Mouse (Mus musculus) liver, postnatal 0 days (tissue): ENCODE measurements around the gene Bcorl1. TPM values are rescaled to one million over a fixed set of nuclear protein-coding genes. Genes with fewer than 3 reads are reported as not detected.
A peak's percentile ranks its signal among the peaks of the same experiment; 100 is the strongest.

Source experiments
- ATAC-seq: fragments of 200-750 bp; cut with Nextera tagmentation; 2 replicates; pipeline ENCODE4 v1.8.0; 2017; ENCODE audit warnings: mild to moderate bottlenecking, moderate library complexity
- DNase-seq: peaks from one replicate; pipeline ENCODE4 v3.0.0-alpha.2; 2016
- H3K27ac ChIP-seq: fragments of 300-500 bp; sonication (generic); 2 replicates; pipeline ENCODE4 v1.5.1; 2014; ENCODE audit warnings: antibody characterized with exemption, moderate library complexity, mild to moderate bottlenecking, low read depth
- H3K27me3 ChIP-seq: fragments of 300-500 bp; sonication (generic); 2 replicates; pipeline ENCODE4 v1.6.1; 2014; ENCODE audit warnings: low read length, control low read depth, mixed read lengths; ENCODE audit not compliant: insufficient read depth
- H3K36me3 ChIP-seq: fragments of 300-500 bp; sonication (generic); replicated peaks from 2 replicates; pipeline ENCODE4 v1.6.1; 2014; ENCODE audit warnings: mild to moderate bottlenecking, control low read depth, low read length, moderate library complexity, mixed read lengths; ENCODE audit not compliant: insufficient read depth
- H3K4me1 ChIP-seq: fragments of 300-500 bp; sonication (generic); 2 replicates; pipeline ENCODE4 v1.6.1; 2014; ENCODE audit warnings: antibody characterized with exemption, mild to moderate bottlenecking, control low read depth; ENCODE audit not compliant: insufficient read depth
- H3K4me2 ChIP-seq: fragments of 300-500 bp; sonication (generic); 2 replicates; pipeline ENCODE4 v1.6.1; 2014; ENCODE audit warnings: low read depth, mild to moderate bottlenecking, low read length, moderate library complexity, mixed read lengths
- H3K4me3 ChIP-seq: fragments of 300-500 bp; sonication (generic); 2 replicates; pipeline ENCODE4 v1.5.1; 2014; ENCODE audit warnings: low read depth, low read length
- H3K9ac ChIP-seq: fragments of 300-500 bp; sonication (generic); replicated peaks from 2 replicates; pipeline ENCODE4 v1.6.1; 2014; ENCODE audit warnings: mild to moderate bottlenecking, moderate library complexity
- H3K9me3 ChIP-seq: fragments of 300-500 bp; sonication (generic); 2 replicates; pipeline ENCODE4 v1.6.1; 2016; ENCODE audit warnings: mild to moderate bottlenecking, control low read depth, low read length, mixed read lengths
- CTCF ChIP-seq: sonication (generic); IDR thresholded peaks from 2 replicates; pipeline ENCODE4 v1.5.1; 2016; ENCODE audit warnings: antibody characterized with exemption, low read depth
- EP300 ChIP-seq: IDR thresholded peaks from 2 replicates; pipeline ENCODE4 v1.6.1; 2016; ENCODE audit warnings: antibody characterized with exemption, low read depth, mild to moderate bottlenecking
- WGBS: fragments of 180-500 bp; shearing (Covaris S2); extraction: QIAGEN DNeasy Blood & Tissue Kit; methylation state at CpG from one replicate; pipeline ENCODE4 v1.1.7; 2014; ENCODE audit not compliant: insufficient replicate concordance; 5-methylcytosine and 5-hydroxymethylcytosine counted together
- polyA plus RNA-seq: library from polyadenylated mRNA; unstranded; fragments of >200 nt; fragmentation: Nextera tagmentation; extraction: Ambion mirVana; gene quantifications from 2 replicates; pipeline ENCODE4 v1.2.1, GENCODE M21; 2015

The Bcorl1 gene
- polyA plus RNA-seq, 1 experiment from 2014 or later, result 1.5 TPM

DNA sequence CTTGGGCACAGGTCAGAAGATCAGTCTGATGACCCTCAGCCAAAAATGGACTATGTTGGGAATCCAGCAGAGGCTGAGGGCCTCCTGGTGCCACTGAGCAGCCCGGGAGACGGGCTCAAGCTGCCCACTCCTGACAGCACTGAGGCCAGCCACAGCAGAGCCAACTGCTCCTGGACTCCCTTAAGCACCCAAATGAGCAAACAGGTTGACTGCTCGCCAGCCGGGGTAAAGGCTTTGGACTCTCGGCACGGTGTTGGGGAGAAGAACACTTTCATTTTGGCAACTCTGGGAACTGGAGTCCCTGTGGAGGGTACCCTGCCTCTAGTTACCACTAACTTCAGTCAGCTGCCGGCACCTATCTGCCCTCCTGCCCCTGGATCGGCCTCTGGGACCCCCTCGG lies 26.7 kb downstream of the Bcorl1 start:
- Histone ChIP-seq H3K4me1 (no peaks in the 10 kb centered on the region), H3K27ac (no peak overlapping the region), H3K9me3 (no peaks in the 10 kb centered on the region), H3K4me3 (no peak overlapping the region), H3K36me3 (peaks cover 8% of the 10 kb centered on the region; the same call in 1 of the 2 replicates), H3K4me2 (no peak overlapping the region), H3K9ac (no peak overlapping the region), H3K27me3 (no peaks in the 10 kb centered on the region; the same call in 1 of the 2 replicates)
- no peak for ATAC-seq
- no peak for TF ChIP-seq CTCF
- TF ChIP-seq EP300, result no peak
- no peak for DNase-seq
- WGBS, result 69% methylated on average over 9 of the region's 9 CpGs

DNA sequence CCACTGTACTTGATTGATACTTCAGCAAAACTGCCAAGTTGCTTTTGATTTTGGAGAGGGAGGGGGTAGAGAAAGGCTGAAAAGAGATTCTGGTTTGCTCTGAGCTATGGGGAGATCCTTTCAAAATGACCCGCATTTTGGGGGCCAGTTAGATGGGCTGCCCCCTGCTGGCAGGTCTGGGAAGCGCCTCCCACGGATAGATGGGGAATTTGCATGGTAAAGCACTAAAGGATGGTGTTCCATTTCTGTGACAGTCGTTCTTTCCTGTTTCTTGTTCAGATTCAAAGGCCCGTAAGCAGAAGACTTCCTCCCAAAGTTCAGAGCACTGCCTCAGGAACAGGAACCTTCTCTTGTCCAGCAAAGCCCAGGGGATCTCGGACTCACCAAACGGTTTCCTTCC lies 42.5 kb downstream of the Bcorl1 start:
- no peak overlapping the region for H3K27ac ChIP-seq
- no peak overlapping the region for H3K4me2 ChIP-seq
- H3K4me3 ChIP-seq, result no peak overlapping the region
- no peaks in the 10 kb centered on the region for H3K9me3 ChIP-seq
- H3K9ac ChIP-seq, result no peak overlapping the region
- WGBS, result 45% methylated on average over 7 of the region's 7 CpGs
- H3K36me3 ChIP-seq, result peaks cover 14% of the 10 kb centered on the region; the same call in 1 of the 2 replicates
- ATAC-seq, result no peak
- no peaks in the 10 kb centered on the region for H3K27me3 ChIP-seq
- no peaks in the 10 kb centered on the region for H3K4me1 ChIP-seq
- TF ChIP-seq EP300 (no peak), CTCF (peak; percentile 79)
- DNase-seq, result peak; percentile 67

DNA sequence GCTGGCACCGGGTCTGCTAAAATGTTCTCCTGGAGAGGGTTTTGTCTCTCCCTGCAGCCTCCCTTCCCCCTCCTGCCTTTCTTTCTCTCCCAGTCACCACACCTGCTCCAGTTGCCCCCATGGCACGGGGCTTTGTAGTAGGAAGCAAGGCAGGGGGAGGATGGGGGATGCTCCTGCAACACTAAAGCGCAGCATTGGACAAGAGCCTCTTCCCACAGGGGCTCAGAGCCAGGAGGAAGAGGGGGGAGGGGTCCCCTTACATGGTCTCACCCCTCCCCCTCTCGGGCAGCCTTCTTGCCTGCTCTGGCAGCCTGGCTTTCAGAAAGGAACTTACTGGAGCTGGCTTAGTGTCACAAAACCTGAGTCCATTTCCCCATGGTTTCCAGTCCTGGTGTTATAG lies 44.8 kb downstream of the Bcorl1 start:
- no peak for ATAC-seq
- no peaks in the 10 kb centered on the region for H3K4me1 ChIP-seq

DNA sequence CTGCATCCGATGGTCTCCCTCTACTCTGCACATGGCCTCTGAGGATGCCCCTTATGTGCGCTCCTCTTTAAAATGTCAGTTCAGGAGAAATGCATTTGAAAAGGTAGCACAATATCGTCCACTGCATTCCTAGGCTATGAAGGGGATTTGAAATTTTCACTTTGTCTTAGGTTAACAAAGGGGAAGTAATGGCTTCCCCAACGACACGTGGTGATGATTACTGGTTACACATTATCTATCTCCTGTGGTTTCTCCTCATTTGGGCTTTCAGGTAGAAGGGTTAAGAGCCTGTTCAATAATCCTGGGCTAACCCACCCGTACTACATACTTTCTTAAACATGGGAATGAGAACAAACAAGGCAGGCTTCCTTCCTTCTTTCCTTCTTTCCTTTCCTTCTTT lies 48.2 kb downstream of the Bcorl1 start:
- DNase-seq, result no peak

More for the DNA sequence above, 44.8 kb downstream of the Bcorl1 start:
- no peak overlapping the region for H3K27ac ChIP-seq
- no peak overlapping the region for H3K4me2 ChIP-seq
- no peaks in the 10 kb centered on the region for H3K27me3 ChIP-seq
- no peak overlapping the region for H3K4me3 ChIP-seq
- H3K9ac ChIP-seq, result no peak overlapping the region
- WGBS, result 83% methylated on average over 4 of the region's 4 CpGs
- peaks cover 24% of the 10 kb centered on the region for H3K36me3 ChIP-seq
- no peaks in the 10 kb centered on the region for H3K9me3 ChIP-seq
- TF ChIP-seq CTCF (no peak), EP300 (no peak)
- no peak for DNase-seq

DNA sequence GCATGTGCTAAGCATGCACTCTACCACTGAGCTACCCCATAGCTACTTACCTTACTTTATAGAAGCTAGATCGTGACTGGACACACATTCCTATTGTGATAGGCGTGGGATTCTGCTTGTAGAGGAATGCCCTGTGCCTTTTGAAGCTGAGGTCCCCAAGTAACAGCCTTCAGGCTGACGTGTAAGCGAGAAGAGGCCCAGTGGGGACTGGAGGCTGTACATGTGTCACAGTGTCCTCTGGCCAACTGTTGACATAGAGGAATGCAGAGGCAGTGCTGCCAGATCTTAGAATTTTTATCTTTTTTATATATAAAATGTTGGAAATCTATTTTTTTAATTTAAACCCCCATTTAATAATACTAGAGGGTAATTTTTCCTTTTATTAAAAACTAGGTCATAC lies 58.8 kb downstream of the Bcorl1 start:
- H3K9me3 ChIP-seq, result no peaks in the 10 kb centered on the region
- no peak overlapping the region for H3K4me3 ChIP-seq
- H3K4me2 ChIP-seq, result no peak overlapping the region
- ATAC-seq (no peak), DNase-seq (no peak)
- no peak overlapping the region for H3K9ac ChIP-seq
- H3K36me3 ChIP-seq, result peaks cover 13% of the 10 kb centered on the region
- no peak for TF ChIP-seq EP300
- no peak for TF ChIP-seq CTCF
- H3K4me1 ChIP-seq, result no peaks in the 10 kb centered on the region
- H3K27ac ChIP-seq, result no peak overlapping the region
- no peaks in the 10 kb centered on the region for H3K27me3 ChIP-seq
- WGBS, result 76% methylated on average over 4 of the region's 4 CpGs

More for the DNA sequence above, 48.2 kb downstream of the Bcorl1 start:
- H3K4me1 ChIP-seq, result no peaks in the 10 kb centered on the region
- H3K9ac ChIP-seq, result no peak overlapping the region
- H3K27ac ChIP-seq, result no peak overlapping the region
- no peak overlapping the region for H3K4me2 ChIP-seq
- no peak for TF ChIP-seq EP300
- TF ChIP-seq CTCF, result no peak
- H3K4me3 ChIP-seq, result no peak overlapping the region
- no peak for ATAC-seq
- 72% methylated on average over 6 of the region's 6 CpGs for WGBS
- no peaks in the 10 kb centered on the region for H3K27me3 ChIP-seq
- H3K9me3 ChIP-seq, result no peaks in the 10 kb centered on the region
- peaks cover 32% of the 10 kb centered on the region for H3K36me3 ChIP-seq

DNA sequence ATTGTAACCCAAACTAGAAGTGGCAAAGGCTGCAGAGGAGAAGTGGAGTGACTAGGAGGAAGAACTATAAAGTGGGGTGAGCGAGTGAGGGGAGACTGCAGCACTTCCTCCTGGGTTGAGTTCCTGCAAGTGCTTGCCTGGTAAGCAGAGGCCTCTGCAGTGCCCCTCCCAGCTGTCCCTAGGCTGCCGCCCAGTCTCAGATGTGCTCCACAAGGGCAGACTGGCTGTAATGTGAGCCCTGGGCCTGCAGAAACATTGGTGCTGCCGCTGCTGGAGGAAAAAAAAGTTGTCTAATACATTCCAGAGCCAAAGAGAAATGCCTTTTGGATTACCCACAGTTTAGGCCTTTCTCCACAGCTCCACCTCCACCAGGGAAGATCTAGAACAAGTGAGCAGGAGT lies 64.0 kb downstream of the Bcorl1 start:
- TF ChIP-seq CTCF (no peak), EP300 (no peak)
- WGBS, result 49% methylated on average over 3 of the region's 3 CpGs
- H3K9ac ChIP-seq, result no peak overlapping the region
- H3K36me3 ChIP-seq, result peaks cover 13% of the 10 kb centered on the region
- H3K4me2 ChIP-seq, result no peak overlapping the region
- H3K27ac ChIP-seq, result no peak overlapping the region
- H3K4me3 ChIP-seq, result no peak overlapping the region
- H3K9me3 ChIP-seq, result no peaks in the 10 kb centered on the region
- ATAC-seq, result no peak
- DNase-seq, result no peak
- H3K27me3 ChIP-seq, result no peaks in the 10 kb centered on the region
- H3K4me1 ChIP-seq, result no peaks in the 10 kb centered on the region
